Mouse (Mus musculus): ENCODE results near the gene Ccl6. TPM values are rescaled to one million over a fixed set of nuclear protein-coding genes. Genes with fewer than 3 reads are reported as not detected.

Gene Ccl6
- 0.88 and 2.0 TPM in 2 replicates for polyA plus RNA-seq (2015; fragmentation: Nextera tagmentation; extraction: Ambion mirVana)

GRCm38 (mm10) chr11:83592853-83593252 lies at the start of gene Ccl6:
Ccl6 (minus strand) TSS chr11:83593087.
- Histone ChIP-seq H3K4me2 (ENCODE audit: low read length) (no peak within 1 kb of the TSS), H3K4me1 (ENCODE audit: control insufficient read depth, insufficient read depth, low read length) (no peaks in the 10 kb centered on the region), H3K4me3 (ENCODE audit: low read depth, low read length) (no peak within 1 kb of the TSS), H3K27ac (ENCODE audit: low read length) (no peak within 1 kb of the TSS), H3K9me3 (replicated peaks; ENCODE audit: control insufficient read depth, low read length, poor library complexity, severe bottlenecking) (no peaks in the 10 kb centered on the region), H3K27me3 (ENCODE audit: control insufficient read depth, insufficient read depth, low read depth, low read length) (no peaks in the 10 kb centered on the region), H3K9ac (ENCODE audit: low read depth, low read length) (no peak within 1 kb of the TSS), H3K36me3 (ENCODE audit: control insufficient read depth, insufficient read depth, low read length) (no peaks in the 10 kb centered on the region)
- WGBS, result 66% methylated on average over 2 of the region's 2 CpGs
- ATAC-seq, result no peak

GRCm38 (mm10) chr11:83641216-83641615 lies 48.3 kb upstream of the Ccl6 start:
- Histone ChIP-seq H3K4me2 (ENCODE audit: low read length) (no peak overlapping the region), H3K9me3 (replicated peaks; ENCODE audit: control insufficient read depth, low read length, poor library complexity, severe bottlenecking) (no peaks in the 10 kb centered on the region; the same call in 1 of the 2 replicates), H3K27ac (ENCODE audit: low read length) (no peak overlapping the region), H3K9ac (ENCODE audit: low read depth, low read length) (no peak overlapping the region), H3K4me1 (ENCODE audit: control insufficient read depth, insufficient read depth, low read length) (no peaks in the 10 kb centered on the region), H3K4me3 (ENCODE audit: low read depth, low read length) (no peak overlapping the region), H3K36me3 (ENCODE audit: control insufficient read depth, insufficient read depth, low read length) (no peaks in the 10 kb centered on the region), H3K27me3 (ENCODE audit: control insufficient read depth, insufficient read depth, low read depth, low read length) (no peaks in the 10 kb centered on the region)
- no peak for ATAC-seq
- 92% methylated on average over 2 of the region's 2 CpGs for WGBS

- no peak overlapping the region for H3K4me2 ChIP-seq (ENCODE audit: low read length)
- no peaks in the 10 kb centered on the region for H3K9me3 ChIP-seq (replicated peaks; ENCODE audit: control insufficient read depth, low read length, poor library complexity, severe bottlenecking)
- H3K9ac ChIP-seq (ENCODE audit: low read depth, low read length), result no peak overlapping the region
- no peak overlapping the region for H3K4me3 ChIP-seq (ENCODE audit: low read depth, low read length)
- no peak overlapping the region for H3K27ac ChIP-seq (ENCODE audit: low read length)
- ATAC-seq, result no peak
- no peaks in the 10 kb centered on the region for H3K4me1 ChIP-seq (ENCODE audit: control insufficient read depth, insufficient read depth, low read length)
- H3K36me3 ChIP-seq (ENCODE audit: control insufficient read depth, insufficient read depth, low read length), result no peaks in the 10 kb centered on the region
- H3K27me3 ChIP-seq (ENCODE audit: control insufficient read depth, insufficient read depth, low read depth, low read length), result no peaks in the 10 kb centered on the region
- WGBS, result 91% methylated on average over 5 of the region's 5 CpGs
These were observed 47.3 kb upstream of the Ccl6 start for GRCm38 (mm10) chr11:83640141-83640540.

GRCm38 (mm10) chr11:83639533-83639932 lies 46.6 kb upstream of the Ccl6 start:
- no peaks in the 10 kb centered on the region for H3K4me1 ChIP-seq (ENCODE audit: control insufficient read depth, insufficient read depth, low read length)
- H3K9ac ChIP-seq (ENCODE audit: low read depth, low read length), result no peak overlapping the region
- no peak for ATAC-seq
- no peaks in the 10 kb centered on the region for H3K36me3 ChIP-seq (ENCODE audit: control insufficient read depth, insufficient read depth, low read length)
- H3K27me3 ChIP-seq (ENCODE audit: control insufficient read depth, insufficient read depth, low read depth, low read length), result no peaks in the 10 kb centered on the region
- WGBS, result 72% methylated on average over 3 of the region's 3 CpGs
- no peaks in the 10 kb centered on the region for H3K9me3 ChIP-seq (replicated peaks; ENCODE audit: control insufficient read depth, low read length, poor library complexity, severe bottlenecking)
- H3K27ac ChIP-seq (ENCODE audit: low read length), result no peak overlapping the region
- H3K4me3 ChIP-seq (ENCODE audit: low read depth, low read length), result no peak overlapping the region
- no peak overlapping the region for H3K4me2 ChIP-seq (ENCODE audit: low read length)

GRCm38 (mm10) chr11:83638934-83639333 lies 46.0 kb upstream of the Ccl6 start:
- WGBS, result 57% methylated on average over 2 of the region's 2 CpGs
- H3K4me3 ChIP-seq (ENCODE audit: low read depth, low read length), result no peak overlapping the region

GRCm38 (mm10) chr11:83636742-83637235 lies 43.9 kb upstream of the Ccl6 start:
- H3K9ac ChIP-seq (ENCODE audit: low read depth, low read length), result no peak overlapping the region
- H3K27ac ChIP-seq (ENCODE audit: low read length), result no peak overlapping the region
- no peak overlapping the region for H3K4me2 ChIP-seq (ENCODE audit: low read length)
- H3K36me3 ChIP-seq (ENCODE audit: control insufficient read depth, insufficient read depth, low read length), result no peaks in the 10 kb centered on the region
- no peaks in the 10 kb centered on the region for H3K9me3 ChIP-seq (replicated peaks; ENCODE audit: control insufficient read depth, low read length, poor library complexity, severe bottlenecking)
- ATAC-seq, result no peak
- 0 out of 2 replicates have a peak, but pooled peaks cover 3% of the 10 kb centered on the region for H3K4me1 ChIP-seq (ENCODE audit: control insufficient read depth, insufficient read depth, low read length)
- WGBS, result 86% methylated on average over 1 of the region's 1 CpGs
- no peaks in the 10 kb centered on the region for H3K27me3 ChIP-seq (ENCODE audit: control insufficient read depth, insufficient read depth, low read depth, low read length)
- no peak overlapping the region for H3K4me3 ChIP-seq (ENCODE audit: low read depth, low read length)

More at GRCm38 (mm10) chr11:83638934-83639333, 46.0 kb upstream of the Ccl6 start:
- Histone ChIP-seq H3K4me1 (ENCODE audit: control insufficient read depth, insufficient read depth, low read length) (0 out of 2 replicates have a peak, but pooled peaks cover 3% of the 10 kb centered on the region), H3K27me3 (ENCODE audit: control insufficient read depth, insufficient read depth, low read depth, low read length) (no peaks in the 10 kb centered on the region), H3K4me2 (ENCODE audit: low read length) (no peak overlapping the region), H3K36me3 (ENCODE audit: control insufficient read depth, insufficient read depth, low read length) (no peaks in the 10 kb centered on the region), H3K27ac (ENCODE audit: low read length) (no peak overlapping the region), H3K9ac (ENCODE audit: low read depth, low read length) (no peak overlapping the region), H3K9me3 (replicated peaks; ENCODE audit: control insufficient read depth, low read length, poor library complexity, severe bottlenecking) (no peaks in the 10 kb centered on the region)
- no peak for ATAC-seq

- no peak for ATAC-seq
These were observed 42.0 kb upstream of the Ccl6 start for GRCm38 (mm10) chr11:83634898-83635297.

GRCm38 (mm10) chr11:83634425-83634824 lies 41.5 kb upstream of the Ccl6 start:
- 0 out of 2 replicates have a peak, but pooled peaks cover 3% of the 10 kb centered on the region for H3K4me1 ChIP-seq (ENCODE audit: control insufficient read depth, insufficient read depth, low read length)
- WGBS, result 54% methylated on average over 4 of the region's 4 CpGs
- H3K4me3 ChIP-seq (ENCODE audit: low read depth, low read length), result no peak overlapping the region
- H3K4me2 ChIP-seq (ENCODE audit: low read length), result no peak overlapping the region
- no peak overlapping the region for H3K9ac ChIP-seq (ENCODE audit: low read depth, low read length)
- H3K27me3 ChIP-seq (ENCODE audit: control insufficient read depth, insufficient read depth, low read depth, low read length), result no peaks in the 10 kb centered on the region
- H3K9me3 ChIP-seq (replicated peaks; ENCODE audit: control insufficient read depth, low read length, poor library complexity, severe bottlenecking), result no peaks in the 10 kb centered on the region
- no peak overlapping the region for H3K27ac ChIP-seq (ENCODE audit: low read length)
- no peaks in the 10 kb centered on the region for H3K36me3 ChIP-seq (ENCODE audit: control insufficient read depth, insufficient read depth, low read length)
- no peak for ATAC-seq

More at GRCm38 (mm10) chr11:83634898-83635297, 42.0 kb upstream of the Ccl6 start:
- WGBS, result 94% methylated on average over 2 of the region's 2 CpGs
- Histone ChIP-seq H3K4me2 (ENCODE audit: low read length) (no peak overlapping the region), H3K9me3 (replicated peaks; ENCODE audit: control insufficient read depth, low read length, poor library complexity, severe bottlenecking) (no peaks in the 10 kb centered on the region), H3K9ac (ENCODE audit: low read depth, low read length) (no peak overlapping the region), H3K4me3 (ENCODE audit: low read depth, low read length) (no peak overlapping the region), H3K27ac (ENCODE audit: low read length) (no peak overlapping the region), H3K4me1 (ENCODE audit: control insufficient read depth, insufficient read depth, low read length) (0 out of 2 replicates have a peak, but pooled peaks cover 3% of the 10 kb centered on the region), H3K27me3 (ENCODE audit: control insufficient read depth, insufficient read depth, low read depth, low read length) (no peaks in the 10 kb centered on the region), H3K36me3 (ENCODE audit: control insufficient read depth, insufficient read depth, low read length) (no peaks in the 10 kb centered on the region)

- Histone ChIP-seq H3K4me1 (ENCODE audit: control insufficient read depth, insufficient read depth, low read length) (0 out of 2 replicates have a peak, but pooled peaks cover 3% of the 10 kb centered on the region), H3K4me2 (ENCODE audit: low read length) (no peak overlapping the region), H3K9me3 (replicated peaks; ENCODE audit: control insufficient read depth, low read length, poor library complexity, severe bottlenecking) (no peaks in the 10 kb centered on the region), H3K4me3 (ENCODE audit: low read depth, low read length) (no peak overlapping the region), H3K27ac (ENCODE audit: low read length) (no peak overlapping the region), H3K36me3 (ENCODE audit: control insufficient read depth, insufficient read depth, low read length) (no peaks in the 10 kb centered on the region), H3K27me3 (ENCODE audit: control insufficient read depth, insufficient read depth, low read depth, low read length) (no peaks in the 10 kb centered on the region), H3K9ac (ENCODE audit: low read depth, low read length) (no peak overlapping the region)
- WGBS, result 77% methylated on average over 4 of the region's 4 CpGs
- no peak for ATAC-seq
These were observed 39.9 kb upstream of the Ccl6 start for GRCm38 (mm10) chr11:83632744-83633143.

Data from midbrain, embryonic 16.5 days (tissue).